Mouse (Mus musculus) heart, adult 18-20 months (tissue): Measurements from ENCODE around the gene Atg9a. TPM values are rescaled to one million over a fixed set of nuclear protein-coding genes. Genes with fewer than 3 reads are reported as not detected.

ENCODE experiments used
- DNase-seq, 2 experiments: peaks; one replicate each; pipeline ENCODE4 v3.0.0; 2021 to 2022; ENCODE audit warnings: mixed read lengths in 1 of 2
- total RNA-seq, 2 experiments: library from RNA; stranded (reverse); gene quantifications; 2 replicates each; pipeline ENCODE4 v1.2.3; 2021

Gene Atg9a
- total RNA-seq, 2 experiments from 2014 or later, result 58.8 to 68.8 TPM

GRCm38 (mm10) chr1:75168472-75169464 is 23.2 kb downstream of the Atg9a start, which contains the start of gene Zfand2b:
Zfand2b (plus strand) TSS chr1:75168646.
- DNase-seq, result peak; percentile 98 to 99

GRCm38 (mm10) chr1:75168093-75168471 is 23.9 kb downstream of the Atg9a start:
- DNase-seq, result no peak

- no peak for DNase-seq
Measured at GRCm38 (mm10) chr1:75160256-75160617, 31.8 kb downstream of the Atg9a start.

DNA sequence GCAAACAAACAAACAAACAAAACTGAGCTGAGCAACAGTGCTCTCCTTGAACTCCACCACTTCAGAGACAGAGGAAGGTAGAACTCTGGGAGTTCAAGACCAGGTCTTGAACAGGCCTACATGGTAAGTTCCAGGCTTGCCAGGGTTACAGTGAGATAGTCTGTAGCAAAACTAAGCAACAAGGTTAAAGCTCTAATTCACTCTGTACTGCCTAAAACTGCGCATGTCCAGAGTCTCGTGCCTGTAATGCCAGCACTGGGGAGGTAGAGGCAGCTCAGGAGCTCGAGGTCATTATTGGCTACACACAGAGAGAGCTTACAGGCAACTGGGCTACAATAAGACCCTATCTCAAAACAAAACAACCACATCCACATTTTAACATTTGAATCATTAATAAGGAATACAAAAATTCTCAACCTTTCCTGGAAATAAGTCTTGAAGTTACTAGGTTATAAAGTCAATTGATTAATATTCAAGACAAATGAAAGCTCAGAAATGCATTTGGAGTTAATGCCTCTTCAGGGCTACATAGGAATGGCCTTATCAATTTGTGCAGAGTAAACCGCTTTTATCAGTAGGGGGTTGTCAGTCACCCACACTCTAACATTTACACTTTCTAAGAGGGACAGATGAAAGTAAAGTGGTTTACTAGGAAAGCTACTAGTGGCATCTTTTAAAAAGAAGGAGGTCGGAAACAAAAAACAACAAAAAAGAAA is 32.3 kb downstream of the Atg9a start:
- DNase-seq, result no peak

GRCm38 (mm10) chr1:75158990-75159389 is 33.0 kb downstream of the Atg9a start:
- no peak for DNase-seq

GRCm38 (mm10) chr1:75155837-75156236 is 36.2 kb downstream of the Atg9a start:
- no peak for DNase-seq

DNA sequence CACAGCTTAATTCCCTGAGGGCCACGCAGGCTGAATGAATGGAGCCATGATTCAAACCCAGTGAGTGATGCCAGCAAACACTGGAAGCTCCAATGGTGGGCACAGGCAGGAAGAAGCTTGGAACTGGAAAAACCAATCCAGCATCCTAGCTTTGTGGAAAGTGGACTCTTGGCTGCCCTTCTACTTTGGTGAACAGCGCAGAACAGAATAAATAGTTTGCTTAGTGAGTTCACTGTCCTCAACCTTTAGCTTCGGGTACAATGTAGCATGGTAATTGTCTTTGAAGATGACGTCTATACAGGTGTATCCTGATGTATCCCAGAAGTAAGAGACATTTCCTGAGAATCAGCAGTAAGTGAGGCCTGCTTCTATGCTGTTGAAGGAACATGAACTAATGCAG is 43.3 kb downstream of the Atg9a start:
- no peak for DNase-seq

- peak in 1 of 2 experiments; percentile 1 for DNase-seq
Measured at GRCm38 (mm10) chr1:75147411-75148135, 44.4 kb downstream of the Atg9a start.

- no peak for DNase-seq
Measured at GRCm38 (mm10) chr1:75145589-75145988, 46.4 kb downstream of the Atg9a start.

DNA sequence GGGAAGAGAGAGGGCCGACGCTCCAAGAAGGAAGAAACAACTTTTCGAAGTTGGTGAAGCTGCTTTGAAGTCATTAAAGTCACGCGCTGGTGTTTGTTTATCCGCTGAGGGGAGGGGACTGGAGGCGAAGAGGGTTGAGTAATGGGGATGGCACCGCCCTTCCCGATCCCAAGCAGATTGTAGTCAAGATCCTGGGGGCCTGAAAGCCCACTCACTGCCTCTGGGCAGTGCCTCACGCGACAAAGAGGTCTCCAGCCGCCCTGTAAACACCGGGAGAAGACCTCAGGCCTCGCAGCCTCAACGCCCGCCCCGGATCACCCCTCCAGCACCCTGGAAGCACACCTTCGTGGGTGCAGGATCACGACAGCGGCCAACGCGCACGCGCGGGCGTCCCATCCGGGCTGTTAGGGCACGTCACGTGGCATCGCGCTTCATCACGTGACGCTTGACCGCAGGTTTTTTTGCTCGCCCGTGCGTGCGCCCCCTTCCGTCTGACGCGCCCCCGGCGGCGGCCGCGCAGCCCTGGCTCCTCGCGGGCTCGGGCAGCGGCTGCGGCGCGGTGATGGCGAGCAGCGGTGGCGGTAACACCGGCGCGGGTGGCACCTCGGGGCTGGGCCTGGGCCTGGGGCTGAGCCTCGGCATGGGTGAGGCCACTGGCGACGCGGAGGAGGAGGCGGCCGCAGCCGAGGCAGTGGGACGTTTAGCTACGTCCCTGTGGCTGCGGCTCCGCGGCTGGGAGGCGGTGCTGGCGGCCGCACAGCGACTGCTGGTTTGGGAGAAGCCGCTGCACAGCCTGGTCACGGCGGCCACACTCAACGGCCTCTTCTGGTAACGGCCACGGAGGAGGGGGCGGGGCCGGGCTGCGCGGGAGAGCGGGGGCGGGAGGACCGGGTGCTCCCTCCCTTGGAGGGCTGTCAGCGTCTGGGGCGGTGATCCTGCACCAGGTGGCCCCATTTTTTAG is 49.4 kb downstream of the Atg9a start, which contains the start of the genes Cnppd1 and Retreg2:
Gene Cnppd1 (minus strand): TSS at position 411 of the 961 bp plus-strand sequence.
Gene Retreg2 (plus strand): TSS at position 478 of the 961 bp plus-strand sequence.
- DNase-seq, result peak; percentile 97 to 98

- DNase-seq, result peak; percentile 85 to 87
Measured at GRCm38 (mm10) chr1:75141486-75142190, 50.4 kb downstream of the Atg9a start.

DNA sequence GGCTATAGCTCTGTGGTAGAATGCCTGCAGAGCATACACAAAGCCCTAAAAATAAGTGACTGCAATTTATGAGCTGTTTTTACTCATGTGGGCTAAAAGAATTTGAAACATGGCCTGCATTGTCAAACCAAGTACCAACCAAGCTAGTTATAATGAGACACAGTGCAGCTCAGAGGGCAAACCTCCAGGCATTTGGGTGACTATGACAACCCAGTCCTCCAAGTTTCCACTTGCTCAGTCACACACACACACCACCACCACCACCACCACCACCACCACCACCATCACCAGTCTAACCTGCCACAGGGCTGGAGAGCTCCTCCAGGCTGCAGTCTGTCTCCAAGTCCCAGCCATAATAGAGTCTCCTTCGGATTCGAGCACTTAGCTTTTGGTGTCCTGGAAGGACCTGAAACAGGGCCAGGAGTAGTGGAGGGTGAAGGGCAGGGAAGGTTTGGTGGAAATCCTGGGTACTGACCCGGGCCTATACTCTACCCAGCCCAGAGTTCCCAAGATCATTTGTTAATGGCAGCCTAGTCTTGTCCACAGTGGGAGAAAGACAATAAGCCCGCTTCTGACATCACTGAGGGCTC is 51.3 kb downstream of the Atg9a start:
- DNase-seq, result no peak

DNA sequence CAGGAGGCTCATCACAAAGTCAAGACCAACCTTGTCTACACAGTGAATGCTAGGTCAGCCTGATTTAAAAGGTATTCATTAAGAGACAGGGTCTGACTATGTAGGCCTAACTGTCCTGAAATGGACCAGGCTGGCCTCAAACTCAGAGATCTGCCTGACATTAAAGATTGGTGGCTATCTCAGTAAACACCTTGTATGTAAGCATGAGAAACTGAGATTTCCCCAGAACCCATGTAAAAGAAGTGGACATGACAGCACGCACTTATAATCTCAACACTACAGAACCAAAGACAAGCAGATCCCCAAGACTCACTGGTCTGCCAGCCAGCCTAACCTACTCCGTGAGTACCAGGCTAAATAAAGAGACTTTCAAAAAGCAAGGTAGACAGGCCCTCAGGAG is 53.5 kb downstream of the Atg9a start:
- no peak for DNase-seq

DNA sequence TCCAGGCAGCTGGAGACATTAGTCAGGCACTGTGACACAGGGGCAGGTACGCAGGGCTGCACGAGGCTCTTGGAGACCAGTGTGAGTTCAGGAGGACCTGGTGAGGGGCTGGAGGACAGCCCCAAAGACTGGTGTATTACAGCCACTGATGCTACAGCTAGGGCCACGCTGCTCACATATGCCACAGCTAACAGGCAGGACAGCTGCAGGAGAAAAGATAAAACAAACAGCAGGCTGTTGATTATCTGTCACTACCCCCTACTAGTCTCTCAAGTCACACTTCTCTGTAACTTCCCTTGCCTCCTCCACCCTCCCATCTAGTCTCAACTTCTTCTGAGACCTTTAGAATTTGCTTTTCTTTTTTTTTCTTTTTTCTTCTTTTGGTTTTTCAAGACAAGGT is 55.3 kb downstream of the Atg9a start:
- no peak for DNase-seq

GRCm38 (mm10) chr1:75136293-75136692 is 55.7 kb downstream of the Atg9a start:
- no peak for DNase-seq

DNA sequence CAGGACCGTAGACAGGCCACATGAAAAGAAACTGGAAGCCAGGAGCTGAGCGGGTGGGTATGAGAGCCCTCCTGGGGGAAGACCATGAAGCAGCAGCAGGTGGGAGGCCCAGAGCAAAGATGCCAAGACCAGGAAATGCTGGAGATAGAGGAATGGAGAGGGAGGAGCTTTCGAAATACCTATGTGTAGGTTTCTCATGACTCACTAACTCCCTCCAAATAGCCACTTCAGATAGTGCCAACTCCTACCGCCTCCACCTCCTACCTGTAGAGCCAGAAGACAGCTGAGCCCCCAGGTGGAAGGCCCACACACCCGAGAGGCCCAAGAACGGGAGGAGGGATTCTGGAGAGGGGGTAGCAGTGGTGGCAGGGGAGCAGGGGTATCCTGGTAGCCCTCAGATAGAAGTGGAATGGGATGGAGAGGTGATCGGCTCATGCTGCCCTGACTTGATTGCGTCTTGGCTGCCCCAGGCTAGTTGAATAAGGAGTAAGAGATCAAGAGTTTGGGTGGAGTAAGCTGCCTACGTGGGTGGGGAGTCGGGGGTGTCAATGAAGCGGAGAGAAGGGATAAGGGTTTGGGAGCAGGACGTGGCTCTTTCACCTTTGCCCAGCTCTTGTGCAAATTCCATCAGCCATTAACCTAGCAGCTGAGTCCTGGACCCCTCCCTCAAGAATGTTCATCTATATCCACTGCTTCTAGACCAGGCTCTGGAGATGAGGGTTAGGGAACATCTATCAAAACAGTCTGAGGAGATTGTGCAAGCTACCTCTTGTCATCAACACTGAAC is 58.4 kb downstream of the Atg9a start, which contains the start of gene Slc23a3:
Gene Slc23a3 (minus strand): TSS at position 470 of the 787 bp plus-strand sequence.
- DNase-seq, result no peak
